Mouse (Mus musculus): ENCODE data around the gene Inpp4a.

The Inpp4a gene

DNA sequence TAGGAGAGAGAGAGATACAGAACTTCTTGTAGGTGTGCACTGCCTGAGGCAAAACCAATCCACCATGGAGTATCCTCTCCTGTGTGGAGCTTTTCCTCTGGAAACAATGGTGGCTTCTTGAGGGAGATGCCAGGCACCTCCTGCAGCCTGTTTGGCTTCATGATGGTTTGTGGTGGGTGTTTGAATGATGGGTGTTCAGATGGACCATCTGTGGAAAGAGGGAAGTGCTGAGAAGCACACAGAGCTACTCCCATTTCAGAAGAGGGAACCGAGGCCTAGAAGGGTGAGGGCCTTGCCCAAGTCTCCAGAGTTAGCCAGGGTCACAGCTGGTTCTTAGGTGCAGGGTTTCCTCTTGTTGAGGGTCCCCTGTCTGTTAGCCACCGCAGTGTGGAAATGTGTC lies 23.0 kb downstream of the Inpp4a start:
- DNase-seq (ENCODE audit: low spot score in 2 of 2): no peak

DNA sequence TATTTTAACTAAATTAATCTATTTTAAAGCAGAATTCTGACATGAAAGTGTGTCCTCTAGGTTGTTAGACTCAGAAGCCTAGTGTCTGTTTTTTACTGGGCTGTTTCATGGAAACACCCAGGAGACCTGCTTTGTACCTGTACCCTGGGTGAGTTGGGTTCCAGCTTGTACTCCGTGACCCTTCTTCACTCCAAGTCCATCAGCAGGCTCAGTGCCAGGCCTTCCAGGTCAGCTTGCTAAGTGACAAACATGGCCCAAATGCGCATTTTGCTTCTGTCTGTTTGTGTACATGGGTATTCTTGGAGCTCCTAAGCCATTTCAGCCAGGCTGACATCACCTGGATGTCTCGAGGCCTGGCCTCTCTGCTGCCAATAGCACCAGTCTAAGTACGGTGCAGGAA lies 23.5 kb downstream of the Inpp4a start:
- no peak for DNase-seq (ENCODE audit: low spot score in 2 of 2)

DNA sequence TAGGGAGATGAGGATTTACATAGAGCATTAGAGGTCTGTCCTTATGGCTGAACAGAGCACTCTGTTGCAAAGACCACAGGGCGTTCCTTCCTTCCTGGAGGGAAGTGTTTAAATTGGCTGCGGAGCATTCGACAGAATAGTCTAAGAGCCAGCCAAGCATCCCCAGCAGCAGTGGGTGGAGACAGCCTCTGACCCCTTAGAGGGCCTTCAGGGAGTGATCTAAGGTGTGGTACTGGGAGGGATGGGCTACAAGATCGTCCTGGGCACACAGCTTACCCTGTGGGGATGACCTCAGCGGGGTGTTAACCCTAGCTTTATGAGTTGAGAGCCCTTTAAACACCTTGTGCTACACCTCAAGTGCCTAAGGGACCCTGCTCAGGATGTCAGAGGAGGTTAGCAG lies 24.9 kb downstream of the Inpp4a start:
- DNase-seq (ENCODE audit: low spot score in 2 of 2): no peak

DNA sequence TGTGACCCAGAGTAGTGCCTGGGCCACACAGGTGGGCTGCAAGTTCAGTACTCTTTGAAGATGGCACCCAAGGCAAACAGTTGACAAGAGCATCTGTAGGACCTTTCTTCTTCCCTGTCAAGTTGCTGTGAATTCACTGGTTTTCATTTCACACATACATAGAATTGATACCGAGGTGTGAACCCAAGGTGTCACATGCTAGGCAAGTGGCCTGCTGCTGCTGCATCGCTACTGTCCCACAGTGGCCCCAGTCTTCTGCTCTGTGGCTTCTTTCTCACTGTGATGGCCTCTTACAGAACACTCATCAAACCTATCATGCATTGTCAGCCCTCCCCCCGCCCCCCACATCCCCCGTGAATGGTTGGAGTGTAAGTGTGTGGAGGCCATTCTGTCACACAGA lies 27.6 kb downstream of the Inpp4a start:
- DNase-seq (ENCODE audit: low spot score in 2 of 2): no peak

DNA sequence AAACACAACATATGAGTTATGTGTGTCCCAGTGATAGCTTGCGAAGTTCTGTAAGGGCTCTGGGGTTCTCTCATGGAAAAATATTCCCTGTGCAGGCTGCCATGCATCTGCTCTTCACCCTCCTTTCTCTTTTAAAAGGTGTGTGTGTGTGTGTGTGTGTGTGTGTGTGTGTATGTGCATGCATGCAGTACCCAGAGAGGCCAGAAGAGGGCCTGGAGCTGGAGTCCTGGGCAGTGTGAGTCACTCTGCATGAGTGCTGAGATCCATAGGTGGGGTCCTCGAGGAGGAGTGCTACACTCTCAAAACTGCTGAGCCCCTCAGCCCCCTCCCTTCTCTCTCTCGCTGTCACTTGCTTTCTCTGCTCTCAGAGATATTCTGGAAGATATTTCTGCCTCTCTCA lies 29.5 kb downstream of the Inpp4a start:
- DNase-seq (ENCODE audit: low spot score in 2 of 2): no peak

DNA sequence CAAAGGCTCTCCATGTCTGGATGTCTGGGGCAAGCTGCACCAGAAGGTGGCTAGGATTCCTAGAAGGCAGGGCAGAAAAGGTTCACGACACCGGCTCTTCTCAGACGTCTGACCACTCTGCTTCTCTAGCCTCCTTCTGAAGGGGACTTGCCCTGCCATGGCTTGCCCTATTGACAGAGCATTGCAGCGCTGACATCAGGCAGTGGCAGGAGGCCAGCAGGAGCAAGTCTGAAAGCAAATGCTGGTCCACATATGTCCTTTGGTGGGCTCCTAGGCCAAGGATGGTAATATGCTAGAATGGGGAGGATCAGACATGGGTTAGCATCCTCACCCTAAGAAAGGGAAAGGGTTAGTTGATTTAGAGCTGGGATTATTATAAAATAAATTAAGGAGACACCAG lies 30.2 kb downstream of the Inpp4a start:
- DNase-seq (ENCODE audit: low spot score in 2 of 2): no peak

DNA sequence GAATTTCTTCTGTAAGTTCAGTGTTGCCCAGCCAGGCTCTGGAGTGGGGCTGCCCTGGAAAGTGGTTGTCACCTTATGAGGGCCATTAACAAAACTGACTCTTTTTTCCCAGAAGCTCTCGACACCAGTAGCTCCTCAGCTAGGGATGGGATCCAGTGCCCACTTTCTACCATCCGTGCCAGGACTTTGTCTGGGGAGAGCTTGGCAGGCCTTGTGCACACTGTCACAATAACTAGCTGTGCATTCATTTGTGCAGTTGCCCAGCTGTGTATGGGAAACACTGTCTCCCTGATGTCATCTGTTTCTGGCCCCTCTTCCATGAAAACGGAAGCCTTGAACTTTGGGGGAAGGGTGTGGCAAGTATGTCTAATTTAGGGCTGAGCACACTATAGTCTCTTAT lies 33.1 kb downstream of the Inpp4a start:
- no peak for DNase-seq (ENCODE audit: low spot score in 2 of 2)

DNA sequence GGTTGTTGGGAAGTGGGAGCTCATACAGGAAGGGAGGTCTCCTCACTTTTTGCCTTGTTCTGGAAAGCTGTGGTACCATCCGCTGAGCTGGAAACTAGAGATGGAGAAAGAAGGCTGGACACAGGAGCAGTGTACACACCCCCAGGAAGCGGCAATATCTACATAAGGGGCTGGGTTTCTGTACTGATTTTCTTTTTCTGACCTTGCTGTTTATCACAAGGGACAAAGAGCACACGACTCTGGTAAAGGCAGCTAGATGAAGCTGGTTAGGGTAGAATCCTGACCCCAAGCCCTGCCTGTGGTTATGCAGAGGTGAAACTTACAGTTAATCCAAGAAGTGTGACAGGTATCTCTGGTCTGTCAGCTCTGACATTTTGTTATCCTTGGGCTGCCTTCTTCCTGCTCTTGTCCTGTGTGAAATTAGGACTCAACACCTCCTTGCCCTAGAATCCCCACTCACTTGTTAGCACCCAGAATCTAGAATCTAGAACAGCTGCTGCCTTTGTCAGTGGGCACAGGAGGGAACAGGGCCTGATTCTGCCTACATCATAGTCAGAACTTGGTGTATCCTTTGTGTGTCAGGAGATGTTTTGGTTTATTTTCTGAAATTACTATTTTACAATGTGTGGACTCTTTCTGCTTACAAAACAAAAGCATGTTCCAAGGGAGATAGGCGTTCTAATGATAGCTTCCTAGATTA lies 34.2 kb downstream of the Inpp4a start:
- DNase-seq (ENCODE audit: low spot score in 2 of 2): no peak

DNA sequence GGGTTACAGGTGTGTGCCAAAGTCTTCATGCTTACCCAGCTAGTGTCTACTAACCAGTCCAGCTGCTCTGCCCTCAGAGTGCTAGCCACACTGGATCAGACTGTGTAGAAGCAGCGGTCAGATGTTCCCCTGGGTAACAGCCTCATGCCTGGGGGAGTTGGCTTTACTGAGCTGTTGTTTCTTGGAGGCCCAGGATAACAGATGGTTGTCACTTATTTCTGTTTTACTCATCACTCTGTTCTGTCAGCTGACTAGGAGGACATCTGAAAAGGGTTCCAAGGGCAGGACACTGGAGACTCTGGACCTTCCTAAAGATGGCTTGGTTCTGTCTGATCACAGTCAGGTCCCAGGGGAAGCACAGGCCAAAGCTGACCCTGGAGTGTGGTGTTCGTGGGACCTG lies 36.4 kb downstream of the Inpp4a start:
- DNase-seq (ENCODE audit: low spot score in 2 of 2): no peak

DNA sequence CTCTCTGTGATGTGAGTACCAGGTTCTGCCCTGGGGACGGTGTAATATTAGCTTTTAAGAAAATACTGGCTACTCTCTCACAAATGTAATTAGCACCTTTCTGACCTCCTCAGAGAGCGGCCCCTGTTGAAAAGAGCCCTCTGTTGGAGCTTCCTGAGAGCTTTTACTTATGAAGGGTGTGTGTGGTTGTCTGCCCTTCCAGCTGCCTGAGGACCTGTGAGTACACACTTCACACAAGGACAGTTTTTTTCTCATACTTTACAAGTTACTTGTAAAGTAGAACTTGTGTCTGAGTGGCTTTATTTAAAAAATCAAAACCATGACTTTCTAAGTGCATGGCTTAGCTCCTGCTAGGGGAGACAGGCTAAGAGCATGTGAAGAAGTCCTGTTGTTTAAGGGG lies 37.1 kb downstream of the Inpp4a start:
- no peak for DNase-seq (ENCODE audit: low spot score in 2 of 2)

DNA sequence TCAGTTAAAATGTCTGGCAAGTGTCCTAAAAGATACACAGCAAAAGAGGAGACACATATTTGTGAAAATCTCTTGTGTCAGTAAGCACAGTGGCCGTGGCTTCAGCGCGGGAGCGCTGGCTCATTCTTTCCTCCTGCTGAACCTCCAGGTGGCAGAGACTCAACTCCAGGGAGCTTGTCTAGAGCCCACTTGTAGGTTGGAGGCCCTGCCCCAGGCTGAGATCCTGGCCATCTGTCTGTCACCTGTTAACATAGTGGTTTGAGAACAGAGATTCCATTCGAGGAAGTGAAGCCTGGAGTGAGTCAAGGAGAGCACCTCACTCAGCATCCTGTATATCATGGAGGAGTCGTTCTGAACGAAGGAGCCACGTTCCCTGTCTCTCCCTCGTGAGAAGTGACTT lies 37.6 kb downstream of the Inpp4a start:
- DNase-seq (ENCODE audit: low spot score in 2 of 2): no peak

DNA sequence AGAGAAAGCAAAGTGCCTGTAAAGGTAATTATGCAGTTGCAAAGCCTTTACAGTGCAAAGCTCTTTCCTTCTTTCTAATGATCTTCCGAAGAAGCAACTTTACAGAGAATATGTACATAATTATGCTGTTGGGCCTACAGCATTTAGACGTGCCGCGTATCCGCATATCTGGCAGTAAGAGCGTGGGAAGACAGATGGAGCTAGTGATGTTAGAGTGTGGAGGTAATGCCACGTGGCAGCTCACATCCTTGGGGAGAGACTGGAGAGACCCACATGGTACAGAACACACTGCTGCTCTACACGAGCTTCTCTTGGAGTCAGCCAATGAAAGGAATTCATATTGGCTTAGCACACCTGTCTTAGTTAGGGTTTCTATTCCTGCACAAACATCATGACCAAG lies 39.5 kb downstream of the Inpp4a start:
- DNase-seq (ENCODE audit: low spot score in 2 of 2): peak; percentile 41 to 43

DNA sequence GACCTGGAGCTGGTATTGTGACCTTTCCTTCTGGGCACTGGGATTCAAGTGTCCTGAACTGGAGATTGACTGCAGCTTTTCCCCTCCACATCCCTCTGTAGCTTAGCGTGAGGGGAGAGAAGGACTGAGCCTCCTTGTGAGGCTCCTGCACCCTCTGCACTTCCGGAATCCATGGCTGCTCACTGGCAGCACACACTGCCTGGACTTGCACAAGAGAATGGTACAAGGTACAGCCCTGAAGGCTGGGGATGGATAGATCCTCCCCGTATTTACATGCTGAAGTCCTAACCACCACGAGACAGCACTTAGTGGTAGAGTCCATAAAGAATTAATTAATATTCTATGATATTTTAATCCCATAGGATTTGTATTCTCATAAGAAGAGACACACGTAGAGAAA lies 41.7 kb downstream of the Inpp4a start:
- no peak for DNase-seq (ENCODE audit: low spot score in 2 of 2)

DNA sequence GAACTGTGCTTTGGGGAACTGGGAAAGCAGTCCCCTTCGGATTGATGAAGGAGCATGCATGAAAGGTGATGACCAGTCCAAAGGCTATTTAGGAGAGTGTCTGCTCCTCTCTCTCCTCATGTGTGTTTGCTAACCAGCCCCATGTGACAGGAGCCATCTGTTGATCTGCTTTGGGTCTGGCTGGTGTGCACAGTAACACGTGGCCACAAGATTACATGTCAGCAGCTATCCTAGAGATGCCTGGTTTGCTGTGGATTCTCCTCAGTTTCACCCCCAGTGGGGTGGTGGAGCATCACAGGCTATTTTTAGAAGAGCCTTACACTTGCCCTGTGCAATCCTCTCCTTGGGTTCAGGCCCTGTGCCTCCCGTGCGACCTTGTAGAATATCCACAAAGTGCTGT lies 42.2 kb downstream of the Inpp4a start:
- DNase-seq (ENCODE audit: low spot score in 2 of 2): no peak

DNA sequence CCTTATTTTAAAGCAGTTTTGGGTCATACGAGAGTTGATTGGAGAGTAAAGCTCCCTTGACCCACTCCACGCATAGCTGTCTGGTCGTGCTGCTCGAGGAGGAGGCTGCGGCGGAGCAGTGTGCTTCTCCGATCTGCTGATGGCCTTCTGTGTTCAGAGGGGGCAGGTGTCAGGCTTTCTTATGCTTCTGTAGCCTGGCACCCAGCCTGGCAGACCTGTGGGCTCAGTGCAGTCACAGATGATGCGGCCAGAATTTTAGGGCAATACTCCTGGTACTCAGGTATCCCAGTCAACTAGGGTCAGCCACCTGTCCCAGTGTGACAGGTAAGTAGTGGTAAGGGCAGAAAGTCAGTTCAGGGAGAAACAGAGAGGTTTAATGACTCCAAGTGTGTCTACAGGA lies 42.9 kb downstream of the Inpp4a start:
- no peak for DNase-seq (ENCODE audit: low spot score in 2 of 2)

DNA sequence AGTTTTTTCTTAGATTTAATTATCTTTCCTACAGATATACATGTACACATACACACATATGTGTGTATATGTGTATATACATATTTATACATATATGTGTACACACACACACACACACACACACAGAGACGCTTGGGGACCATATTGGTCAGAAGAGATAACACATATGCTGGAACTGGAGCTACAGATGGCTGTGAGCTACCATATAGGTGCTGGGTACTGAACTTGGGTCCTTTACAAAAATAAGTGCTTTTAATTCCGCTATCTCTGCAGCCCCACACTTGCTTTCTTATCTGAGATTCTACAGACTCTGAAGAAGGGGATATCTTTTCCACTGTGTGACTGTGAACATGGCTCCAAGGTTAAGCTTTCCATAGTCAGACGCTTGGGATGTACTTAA lies 43.6 kb downstream of the Inpp4a start:
- DNase-seq (ENCODE audit: low spot score in 2 of 2): no peak

DNA sequence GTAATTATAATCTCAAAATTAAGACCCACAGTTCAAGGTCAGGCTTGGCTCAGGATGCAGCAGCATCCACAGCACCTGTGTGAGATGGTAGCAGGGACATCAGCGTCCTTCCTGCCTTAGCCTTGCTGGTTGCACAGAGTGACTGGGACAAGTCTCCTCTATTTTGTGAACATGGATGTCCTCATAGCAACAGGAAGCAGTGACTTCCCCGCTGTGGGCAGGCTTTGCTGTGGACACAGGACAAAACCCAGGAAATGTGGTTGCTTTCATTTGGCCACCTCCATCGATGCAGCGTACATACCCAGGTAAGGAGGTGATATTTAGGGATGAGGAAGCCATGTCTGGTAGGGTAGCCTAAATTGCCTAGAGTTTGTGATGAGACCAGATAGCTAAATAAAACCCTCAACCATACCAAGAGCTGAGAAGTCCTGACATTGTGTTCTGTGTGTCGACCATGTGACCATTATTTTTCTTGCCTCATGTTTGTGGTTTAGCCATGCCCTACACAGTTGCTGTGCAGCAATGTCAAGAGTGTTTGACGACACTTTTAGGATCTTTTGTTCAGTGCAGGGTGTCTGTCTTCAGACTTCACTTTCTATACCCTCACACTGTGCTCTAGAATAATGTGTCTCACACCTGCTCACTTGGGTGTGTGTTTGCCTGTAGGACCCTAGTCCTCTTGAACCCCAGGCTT lies 44.7 kb downstream of the Inpp4a start:
- no peak for DNase-seq (ENCODE audit: low spot score in 2 of 2)

DNA sequence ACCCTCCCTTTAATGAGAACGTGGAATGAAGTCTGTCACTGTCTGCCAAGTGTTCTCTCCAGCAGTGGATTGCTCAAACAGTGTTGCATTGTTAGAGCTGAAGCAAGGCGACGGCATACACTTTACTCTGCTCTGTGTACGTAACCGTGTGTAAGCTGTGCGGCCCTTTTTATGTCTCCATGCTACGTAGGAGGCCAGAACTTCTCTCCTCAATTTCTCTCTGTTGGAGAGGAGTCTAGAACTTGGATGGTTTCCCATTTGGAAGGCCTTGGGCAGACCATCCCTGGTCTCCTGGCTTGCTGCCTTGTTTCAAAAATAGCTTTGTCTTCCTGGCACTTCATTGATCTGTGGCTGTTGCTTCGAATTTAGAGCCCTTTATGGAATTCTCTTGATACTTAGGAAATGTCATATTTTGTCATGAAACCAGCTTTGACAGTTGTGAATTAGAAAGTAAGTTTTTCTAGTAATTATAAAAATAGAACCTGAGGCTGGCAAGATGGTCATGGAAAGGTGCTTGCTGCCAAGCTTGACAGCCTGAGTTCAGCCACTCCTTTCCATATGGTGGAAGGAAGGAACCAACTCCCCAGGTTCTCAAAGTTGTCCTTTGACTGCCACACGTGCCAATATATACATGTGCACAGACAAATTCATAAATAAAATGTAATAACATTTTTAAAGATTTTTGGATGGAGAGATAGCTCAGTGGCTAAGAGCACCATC lies 47.9 kb downstream of the Inpp4a start:
- peak in 1 of 2 experiments; percentile 39 for DNase-seq (ENCODE audit: low spot score in 2 of 2)

DNA sequence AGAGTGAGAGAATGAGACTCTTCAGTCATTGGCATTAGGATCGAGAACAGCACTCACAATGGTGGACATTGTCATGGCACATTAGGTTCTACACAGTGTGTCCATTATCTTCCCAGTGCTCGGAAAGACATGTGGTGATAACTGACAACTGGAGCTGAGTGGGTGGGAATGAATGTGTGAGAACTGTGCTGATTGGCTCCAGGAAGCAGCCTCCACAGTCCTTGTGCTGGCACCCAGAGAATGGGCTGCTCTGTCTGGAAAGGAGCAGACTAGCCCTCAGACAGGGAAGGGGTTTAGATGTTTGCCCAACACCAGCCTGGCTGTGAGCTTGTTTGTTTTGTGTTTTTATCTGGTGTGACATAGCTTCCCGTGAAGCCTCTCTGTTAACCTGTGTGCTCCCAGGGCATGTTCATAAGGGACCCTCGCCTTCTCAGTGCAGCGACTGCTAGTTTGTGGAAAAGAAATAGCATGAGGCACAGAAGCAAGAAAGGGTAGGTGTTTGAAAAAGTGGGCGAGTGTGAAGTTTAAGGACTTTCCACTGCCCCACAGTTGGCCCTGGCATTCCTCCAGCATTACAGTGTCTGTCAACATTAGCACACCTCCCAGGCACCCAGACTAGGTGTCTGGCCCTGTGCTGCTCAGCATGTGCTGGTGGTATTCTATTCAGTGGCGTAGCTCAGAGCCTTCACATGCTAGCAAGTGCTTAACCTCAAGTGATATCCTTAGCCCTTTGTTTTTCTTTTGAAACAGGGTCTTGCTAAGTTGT lies 51.4 kb downstream of the Inpp4a start:
- DNase-seq (ENCODE audit: low spot score in 2 of 2): peak; percentile 70 to 79

DNA sequence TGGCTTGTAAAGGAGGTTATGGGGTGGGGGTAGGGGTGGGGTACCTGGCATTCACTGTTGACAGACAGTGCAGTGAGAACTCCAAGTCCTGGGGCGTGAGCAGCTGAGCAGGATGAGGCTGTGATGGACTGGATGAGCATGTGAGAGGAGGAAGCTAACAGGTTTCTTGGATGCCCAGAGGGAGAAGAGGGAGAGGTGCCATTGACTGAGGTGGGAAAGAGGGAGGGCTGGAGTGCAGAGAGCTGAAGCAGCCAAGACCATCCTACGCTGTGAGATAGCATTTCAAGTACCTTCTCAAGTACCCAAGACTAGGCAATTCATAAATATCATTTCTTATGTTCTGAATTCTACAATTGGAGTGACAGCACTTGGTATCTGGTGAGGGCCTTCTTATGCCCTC lies 52.3 kb downstream of the Inpp4a start:
- DNase-seq (ENCODE audit: low spot score in 2 of 2): no peak

DNA sequence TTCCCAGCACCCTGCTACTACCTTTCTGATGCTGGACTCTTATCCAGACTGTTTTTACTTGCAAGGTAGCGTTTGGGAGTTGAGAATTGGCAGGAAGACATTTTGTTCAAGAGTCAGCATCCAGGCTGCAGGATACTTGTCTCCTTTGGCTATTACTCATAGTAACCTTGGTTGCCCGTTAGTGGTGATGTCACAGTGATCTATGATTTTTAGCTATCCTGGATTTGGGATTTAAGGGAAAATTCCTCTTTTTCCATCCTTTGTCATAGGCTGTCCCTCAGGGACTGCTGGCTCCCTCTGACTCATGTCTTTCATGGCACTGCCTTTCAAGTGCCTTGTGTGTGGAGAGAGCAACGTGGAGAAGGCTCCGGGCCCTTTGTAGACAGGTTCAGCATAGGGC lies 53.8 kb downstream of the Inpp4a start:
- DNase-seq (ENCODE audit: low spot score in 2 of 2): no peak

DNA sequence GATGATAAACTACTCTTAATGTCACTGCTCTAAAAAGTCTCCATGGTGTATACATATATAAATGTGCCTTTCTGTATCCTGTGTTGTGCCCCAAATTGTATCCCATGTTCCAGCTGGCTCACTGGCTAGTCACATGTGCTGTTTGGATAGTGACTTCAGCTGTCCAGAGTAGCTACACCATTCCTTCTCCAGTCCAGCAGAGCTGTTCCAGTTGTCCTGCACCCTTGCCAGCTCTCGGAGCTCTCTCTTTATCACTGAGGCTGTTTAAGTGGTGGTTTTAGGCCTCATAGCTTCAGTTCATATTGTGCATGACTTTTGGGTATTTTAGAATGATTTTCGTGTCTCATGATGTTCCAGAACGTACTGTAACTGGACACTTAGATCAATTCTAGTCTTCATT lies 55.8 kb downstream of the Inpp4a start:
- no peak for DNase-seq (ENCODE audit: low spot score in 2 of 2)

All from right cerebral cortex, adult 2 months (tissue).